Mouse (Mus musculus) heart, embryonic 14.5 days (tissue): ENCODE results near the gene Tmem132d. TPM values are rescaled to one million over a fixed set of nuclear protein-coding genes. Genes with fewer than 3 reads are reported as not detected.

Experiments
- ATAC-seq: fragments of 200-750 bp; cut with Nextera tagmentation; 2 replicates; pipeline ENCODE4 v1.8.0; 2017; ENCODE audit warnings: low read depth, moderate TSS enrichment; ENCODE audit not compliant: insufficient number of reproducible peaks, insufficient read depth, low FRiP score
- H3K27ac ChIP-seq, 2 experiments: fragments of 200-500 bp in 1 of 2; fragments of 300-500 bp in 1 of 2; sonication (generic) in 1 of 2; replicated peaks in 1 of 2; 2 replicates each; pipeline ENCODE4 v1.5.1; 2012 to 2014; ENCODE audit warnings: low read depth in 2 of 2, low read length in 2 of 2, control low read depth in 1 of 2, mild to moderate bottlenecking in 1 of 2, mixed read lengths in 1 of 2; ENCODE audit not compliant: control insufficient read depth in 1 of 2, insufficient read depth in 1 of 2
- H3K27me3 ChIP-seq: fragments of 300-500 bp; sonication (generic); 2 replicates; pipeline ENCODE4 v1.6.1; 2014; ENCODE audit warnings: mild to moderate bottlenecking, low read length, control low read depth; ENCODE audit not compliant: control insufficient read depth, insufficient read depth
- H3K36me3 ChIP-seq: fragments of 300-500 bp; sonication (generic); 2 replicates; pipeline ENCODE4 v1.6.1; 2014; ENCODE audit warnings: mild to moderate bottlenecking, control low read depth, low read length, mixed read lengths; ENCODE audit not compliant: control insufficient read depth, insufficient read depth
- H3K4me1 ChIP-seq, 2 experiments: fragments of 200-500 bp in 1 of 2; fragments of 300-500 bp in 1 of 2; sonication (generic) in 1 of 2; 2 replicates each; pipeline ENCODE4 v1.6.1; 2012 to 2014; ENCODE audit warnings: low read length in 2 of 2, control low read depth in 1 of 2, mixed read lengths in 1 of 2; ENCODE audit not compliant: control insufficient read depth in 2 of 2, insufficient read depth in 2 of 2
- H3K4me2 ChIP-seq: fragments of 300-500 bp; sonication (generic); 2 replicates; pipeline ENCODE4 v1.6.1; 2014; ENCODE audit warnings: mild to moderate bottlenecking, low read length
- H3K4me3 ChIP-seq, 2 experiments: fragments of 200-500 bp in 1 of 2; fragments of 300-500 bp in 1 of 2; sonication (generic) in 1 of 2; 2 replicates each; pipeline ENCODE4 v1.5.1; 2012 to 2014; ENCODE audit warnings: low read length in 2 of 2, mild to moderate bottlenecking in 2 of 2, control low read depth in 1 of 2, low read depth in 1 of 2, moderate library complexity in 1 of 2; ENCODE audit not compliant: control insufficient read depth in 1 of 2, insufficient read depth in 1 of 2
- H3K9ac ChIP-seq: fragments of 300-500 bp; sonication (generic); 2 replicates; pipeline ENCODE4 v1.6.1; 2014; ENCODE audit warnings: mild to moderate bottlenecking, low read length
- H3K9me3 ChIP-seq: fragments of 300-500 bp; sonication (generic); 2 replicates; pipeline ENCODE4 v1.6.1; 2016; ENCODE audit warnings: low read length, control low read depth; ENCODE audit not compliant: control insufficient read depth
- WGBS: fragments of 180-500 bp; shearing (Covaris S2); extraction: QIAGEN DNeasy Blood & Tissue Kit; methylation state at CpG from one replicate; pipeline ENCODE4 v1.1.7; 2014; 5-methylcytosine and 5-hydroxymethylcytosine counted together
- polyA plus RNA-seq: library from polyadenylated mRNA; unstranded; fragments of >200 nt; fragmentation: Nextera tagmentation; extraction: Ambion mirVana; gene quantifications from 2 replicates; pipeline ENCODE4 v1.2.1, GENCODE M21; 2014

Tmem132d gene
- polyA plus RNA-seq, 1 experiment from 2014 or later = 0.03 TPM

DNA sequence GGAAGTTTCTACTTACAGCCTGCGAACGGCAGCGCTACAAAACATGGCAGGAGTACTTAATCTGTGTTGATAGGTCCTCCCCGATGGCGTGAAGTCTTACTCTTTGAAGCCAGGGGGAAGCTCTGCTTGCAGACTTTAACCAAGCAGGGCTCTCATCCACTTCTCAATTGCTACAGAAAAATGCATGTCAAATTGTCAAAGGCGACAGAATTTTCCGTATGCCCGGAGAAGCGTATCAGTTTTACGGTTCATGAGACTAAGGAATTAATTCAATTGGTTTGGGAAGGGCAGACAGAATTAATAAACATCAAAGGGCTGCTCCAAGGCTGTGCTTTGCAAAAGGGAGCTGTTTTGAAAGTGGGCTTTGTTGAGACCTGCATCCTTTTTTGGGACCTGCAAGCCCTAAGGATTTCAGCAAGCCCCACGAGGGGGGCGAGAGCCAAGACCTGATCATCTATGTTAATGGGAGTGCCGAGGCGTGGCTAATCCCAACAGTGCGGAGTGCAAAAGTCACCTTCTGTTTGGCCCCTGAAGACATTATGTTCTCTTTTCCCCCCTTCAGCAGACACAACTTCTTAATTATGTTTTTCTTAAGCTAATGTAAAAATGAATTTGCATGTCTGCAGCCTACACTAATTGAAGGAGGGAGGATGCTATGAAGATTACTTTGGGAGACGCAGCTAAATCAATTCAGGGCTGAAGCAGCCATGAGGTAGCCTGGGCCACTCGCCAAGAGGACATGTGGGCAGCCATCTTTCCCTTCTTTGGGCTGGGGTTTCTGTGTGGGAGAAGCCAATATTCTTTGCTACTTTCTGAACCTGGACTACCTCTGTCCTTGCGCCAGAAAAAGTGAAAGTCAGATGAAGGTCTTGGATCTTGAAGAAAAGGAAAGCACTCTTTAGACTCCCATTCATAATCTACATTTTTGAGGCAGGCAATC is 547.0 kb downstream of the Tmem132d start:
- Histone ChIP-seq H3K9me3 (peaks cover 27% of the 10 kb centered on the region), H3K4me1 (no peaks in the 10 kb centered on the region), H3K27me3 (no peaks in the 10 kb centered on the region), H3K36me3 (no peaks in the 10 kb centered on the region), H3K9ac (no peak overlapping the region), H3K4me3 (no peak overlapping the region), H3K27ac (no peak overlapping the region), H3K4me2 (no peak overlapping the region)
- no peak for ATAC-seq
- 88% methylated on average over 18 of the region's 18 CpGs for WGBS

DNA sequence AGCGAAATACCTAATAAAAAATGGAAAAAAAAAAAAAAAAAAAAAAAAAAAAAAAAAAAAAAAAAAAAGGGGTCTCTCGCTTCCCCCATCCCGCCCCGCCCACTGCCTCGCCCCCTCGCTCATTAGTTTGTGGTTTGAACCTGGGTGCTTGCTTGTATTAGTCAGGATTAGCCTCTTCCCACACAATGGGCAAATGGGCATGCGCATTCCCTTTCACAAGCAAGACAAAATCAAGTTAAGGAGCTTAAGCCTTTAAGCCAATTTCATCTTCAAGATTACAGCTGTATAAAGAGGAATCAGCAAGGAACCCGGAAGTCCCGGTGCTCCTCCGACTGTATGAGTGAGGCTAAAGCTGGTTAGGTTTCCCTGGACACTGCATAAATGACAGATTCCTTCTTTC is 549.9 kb downstream of the Tmem132d start:
- ATAC-seq = no peak
- Histone ChIP-seq H3K36me3 (no peaks in the 10 kb centered on the region), H3K4me2 (no peak overlapping the region), H3K27me3 (no peaks in the 10 kb centered on the region), H3K9ac (no peak overlapping the region), H3K4me1 (no peaks in the 10 kb centered on the region), H3K4me3 (no peak overlapping the region), H3K9me3 (peaks cover 17% of the 10 kb centered on the region), H3K27ac (no peak overlapping the region)
- 57% methylated on average over 9 of the region's 10 CpGs for WGBS

DNA sequence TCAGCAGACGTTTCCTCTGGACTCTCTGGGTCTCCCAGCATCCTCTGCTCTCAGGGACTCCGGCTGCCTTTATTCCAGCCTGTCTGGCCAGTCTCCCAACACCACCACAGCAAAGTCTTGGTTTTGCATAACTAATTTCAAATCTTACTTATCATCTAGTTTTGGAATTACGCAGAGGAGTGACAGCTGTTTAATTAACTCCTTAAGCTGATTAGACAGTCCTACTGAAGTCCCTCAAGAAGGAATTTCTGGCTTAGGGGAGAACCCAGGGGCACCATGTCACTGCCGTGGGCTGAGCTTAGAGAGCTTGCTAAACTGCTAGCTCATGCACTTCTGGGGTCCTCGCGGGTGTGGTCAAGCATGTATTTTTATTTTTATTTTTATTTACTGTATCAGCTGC is 558.4 kb downstream of the Tmem132d start:
- Histone ChIP-seq H3K9me3 (0 out of 2 replicates have a peak, but pooled peaks cover 3% of the 10 kb centered on the region), H3K27ac (no peak overlapping the region), H3K4me2 (no peak overlapping the region), H3K4me3 (no peak overlapping the region), H3K27me3 (no peaks in the 10 kb centered on the region), H3K4me1 (no peaks in the 10 kb centered on the region), H3K9ac (no peak overlapping the region), H3K36me3 (no peaks in the 10 kb centered on the region)
- WGBS = 66% methylated on average over 6 of the region's 6 CpGs
- no peak for ATAC-seq

DNA sequence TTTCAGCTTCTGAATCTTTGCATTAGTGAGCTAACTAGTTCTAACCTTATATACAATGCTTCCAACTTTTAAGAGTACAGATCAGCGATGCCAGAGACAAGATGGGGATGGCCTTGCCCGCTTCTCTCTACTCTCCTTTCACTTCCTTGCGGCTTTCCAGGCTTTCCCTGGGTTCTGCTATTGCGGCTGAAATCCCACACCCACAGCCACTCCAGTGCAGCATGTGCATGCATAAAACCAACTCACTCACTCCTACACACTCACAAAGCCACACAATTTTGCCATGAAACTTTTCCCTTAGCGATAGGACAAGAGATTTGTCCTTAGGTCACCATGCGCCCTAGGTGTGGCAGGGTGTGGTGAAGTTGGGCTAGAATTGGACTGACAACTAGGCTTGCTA is 567.7 kb downstream of the Tmem132d start:
- H3K4me3 ChIP-seq = no peak overlapping the region
- no peaks in the 10 kb centered on the region for H3K9me3 ChIP-seq
- WGBS = 77% methylated on average over 6 of the region's 6 CpGs
- H3K27ac ChIP-seq = no peak overlapping the region
- no peak for ATAC-seq
- no peaks in the 10 kb centered on the region for H3K27me3 ChIP-seq
- no peak overlapping the region for H3K4me2 ChIP-seq
- no peaks in the 10 kb centered on the region for H3K36me3 ChIP-seq
- no peaks in the 10 kb centered on the region for H3K4me1 ChIP-seq
- no peak overlapping the region for H3K9ac ChIP-seq

DNA sequence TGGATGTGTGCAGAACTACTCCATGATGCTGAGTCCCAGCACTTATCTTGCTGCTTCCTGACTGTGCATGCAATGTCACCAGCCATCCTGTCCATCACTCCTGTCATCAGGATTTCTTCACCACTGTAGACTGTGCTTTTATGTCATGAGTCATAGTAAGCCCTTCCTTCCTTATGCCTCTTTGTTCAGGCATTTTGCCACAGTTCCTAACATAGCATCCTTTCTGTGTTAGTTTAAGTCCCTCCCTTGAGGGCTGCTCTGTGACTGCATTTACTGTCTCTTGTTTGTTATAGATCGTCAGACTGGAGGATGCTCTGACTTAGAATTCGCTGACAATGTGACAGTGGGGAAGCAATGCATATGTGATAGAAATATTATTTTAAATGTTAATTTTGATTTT is 573.2 kb downstream of the Tmem132d start:
- Histone ChIP-seq H3K9me3 (no peaks in the 10 kb centered on the region), H3K27ac (no peak overlapping the region), H3K9ac (no peak overlapping the region), H3K4me2 (no peak overlapping the region), H3K4me3 (no peak overlapping the region), H3K36me3 (no peaks in the 10 kb centered on the region), H3K4me1 (no peaks in the 10 kb centered on the region), H3K27me3 (no peaks in the 10 kb centered on the region)
- 63% methylated on average over 2 of the region's 2 CpGs for WGBS
- ATAC-seq = no peak

DNA sequence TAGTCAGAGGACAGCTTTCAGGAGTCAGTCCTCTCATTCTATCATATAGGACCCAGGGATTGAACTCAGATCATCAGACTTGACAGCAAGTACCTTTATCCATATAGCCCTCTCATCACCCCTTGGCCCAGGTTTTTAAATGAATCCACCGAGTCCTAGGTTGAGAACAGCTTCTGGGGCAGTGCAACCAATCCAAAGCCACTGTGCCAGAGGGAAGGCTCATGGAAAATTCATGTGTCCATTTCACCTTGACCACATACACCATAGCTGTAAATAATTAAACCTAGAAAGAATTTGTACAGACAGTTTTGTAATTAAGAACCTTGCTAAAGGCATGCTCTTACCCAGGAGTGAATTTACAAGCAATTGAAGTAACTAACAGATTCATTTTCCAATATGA is 580.6 kb downstream of the Tmem132d start:
- Histone ChIP-seq H3K4me3 (no peak overlapping the region), H3K9me3 (peaks cover 10% of the 10 kb centered on the region), H3K9ac (no peak overlapping the region), H3K27ac (no peak overlapping the region), H3K4me2 (no peak overlapping the region), H3K36me3 (no peaks in the 10 kb centered on the region), H3K27me3 (no peaks in the 10 kb centered on the region), H3K4me1 (no peaks in the 10 kb centered on the region)
- no peak for ATAC-seq
- WGBS = 80% methylated on average over 1 of the region's 1 CpGs

DNA sequence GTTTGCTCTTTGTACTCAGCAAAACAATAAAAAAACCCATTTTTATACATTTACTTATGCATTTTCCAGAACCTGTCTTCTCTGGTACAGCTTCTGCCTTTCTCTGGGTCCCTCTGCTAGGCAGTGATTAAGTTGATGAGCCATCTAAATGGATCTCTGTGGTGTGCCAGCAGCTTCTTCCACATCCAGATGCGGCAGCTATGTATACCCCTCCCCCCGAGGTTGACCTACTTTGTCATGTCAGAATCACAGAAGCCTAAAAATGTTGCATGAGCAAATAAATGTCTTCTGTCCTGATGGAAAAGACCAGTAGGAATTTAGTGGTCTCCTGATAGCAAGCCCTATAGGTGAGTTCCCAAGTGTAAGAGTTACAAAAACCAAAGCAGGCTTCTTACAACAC is 601.1 kb downstream of the Tmem132d start:
- 72% methylated on average over 2 of the region's 2 CpGs for WGBS
- Histone ChIP-seq H3K9ac (no peak overlapping the region), H3K9me3 (no peaks in the 10 kb centered on the region), H3K4me1 (no peaks in the 10 kb centered on the region), H3K36me3 (no peaks in the 10 kb centered on the region), H3K4me2 (no peak overlapping the region), H3K4me3 (no peak overlapping the region), H3K27ac (no peak overlapping the region), H3K27me3 (no peaks in the 10 kb centered on the region)
- ATAC-seq = no peak

DNA sequence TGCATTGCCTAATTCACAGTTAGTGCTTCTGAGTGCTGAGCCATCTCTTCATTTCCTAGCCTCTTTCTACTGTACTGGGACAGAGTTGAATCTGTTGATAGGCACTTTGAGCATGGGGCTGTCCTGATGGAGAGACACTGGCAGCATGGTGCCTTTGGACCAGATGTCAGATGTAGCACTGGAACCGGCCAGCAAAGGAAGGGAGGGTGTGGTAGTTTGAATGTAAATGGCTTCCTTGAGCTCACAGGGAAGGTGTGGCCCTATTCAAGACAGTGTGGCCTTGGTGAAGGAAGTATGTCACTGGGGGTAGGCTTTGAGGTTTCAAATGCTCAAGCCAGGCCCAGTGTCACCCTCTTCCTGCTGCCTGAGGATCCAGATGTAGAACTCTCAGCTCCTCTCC is 602.0 kb downstream of the Tmem132d start:
- WGBS = 67% methylated on average over 1 of the region's 1 CpGs
- 0 out of 2 replicates have a peak, but pooled peaks cover 5% of the 10 kb centered on the region for H3K9me3 ChIP-seq
- no peak overlapping the region for H3K4me2 ChIP-seq
- no peaks in the 10 kb centered on the region for H3K27me3 ChIP-seq
- no peak overlapping the region for H3K9ac ChIP-seq
- H3K27ac ChIP-seq = no peak overlapping the region
- no peak for ATAC-seq
- no peaks in the 10 kb centered on the region for H3K36me3 ChIP-seq
- H3K4me3 ChIP-seq = no peak overlapping the region
- H3K4me1 ChIP-seq = no peaks in the 10 kb centered on the region
